Mouse (Mus musculus): ENCODE measurements at regions not wholly inside any gene's neighbourhood (a gene's known extent, or its start where the extent isn't known, plus 50 kb on each side); places are given as distances from the start of the nearest gene placed in this dataset.

- TF ChIP-seq CTCF (IDR thresholded peaks at IDR 0.05; ENCODE audit: control insufficient read depth, insufficient read depth, insufficient read length) (no peak), USF1 (IDR thresholded peaks at IDR 0.05; ENCODE audit: low read depth) (no peak), MAX (IDR thresholded peaks at IDR 0.05) (no peak), MYOD1 (IDR thresholded peaks at IDR 0.05; ENCODE audit: control insufficient read depth, insufficient read length, low read depth) (no peak)
Observed at GRCm38 (mm10) chr10:108024227-108024626, 112.3 kb upstream of the Otogl start.

All from C2C12 (cell line).